Mouse (Mus musculus) heart, embryonic 12.5 days (tissue): ENCODE results near the gene Pkd1l1. TPM values are rescaled to one million over a fixed set of nuclear protein-coding genes. Genes with fewer than 3 reads are reported as not detected.

Experiments used
- ATAC-seq: fragments of 200-750 bp; cut with Nextera tagmentation; 2 replicates; pipeline ENCODE4 v1.8.0; 2017; ENCODE audit warnings: moderate TSS enrichment, moderate library complexity; ENCODE audit not compliant: insufficient number of reproducible peaks, low FRiP score
- H3K27ac ChIP-seq: fragments of 300-500 bp; sonication (generic); 2 replicates; pipeline ENCODE4 v1.5.1; 2016; ENCODE audit warnings: mild to moderate bottlenecking, moderate library complexity; ENCODE audit not compliant: poor library complexity, severe bottlenecking
- H3K27me3 ChIP-seq: fragments of 300-500 bp; sonication (generic); replicated peaks from 2 replicates; pipeline ENCODE4 v1.6.1; 2016; ENCODE audit warnings: mild to moderate bottlenecking, moderate library complexity
- H3K36me3 ChIP-seq: fragments of 300-500 bp; sonication (generic); 2 replicates; pipeline ENCODE4 v1.6.1; 2016; ENCODE audit warnings: mild to moderate bottlenecking, moderate library complexity
- H3K4me1 ChIP-seq: fragments of 300-500 bp; sonication (generic); replicated peaks from 2 replicates; pipeline ENCODE4 v1.6.1; 2016; ENCODE audit warnings: mild to moderate bottlenecking
- H3K4me2 ChIP-seq: fragments of 300-500 bp; sonication (generic); 2 replicates; pipeline ENCODE4 v1.6.1; 2016; ENCODE audit warnings: mild to moderate bottlenecking, moderate library complexity
- H3K4me3 ChIP-seq: fragments of 300-500 bp; sonication (generic); 2 replicates; pipeline ENCODE4 v1.5.1; 2016; ENCODE audit warnings: mild to moderate bottlenecking
- H3K9ac ChIP-seq: fragments of 300-500 bp; sonication (generic); 2 replicates; pipeline ENCODE4 v1.6.1; 2016; ENCODE audit warnings: mild to moderate bottlenecking, moderate library complexity
- H3K9me3 ChIP-seq: fragments of 300-500 bp; sonication (generic); replicated peaks from 2 replicates; pipeline ENCODE4 v1.6.1; 2016; ENCODE audit warnings: mild to moderate bottlenecking, moderate library complexity
- WGBS: fragments of 180-500 bp; shearing (Covaris S2); methylation state at CpG from one replicate; pipeline ENCODE4 v1.1.7; 2016; 5-methylcytosine and 5-hydroxymethylcytosine counted together
- polyA plus RNA-seq: library from polyadenylated mRNA; unstranded; fragments of >200 nt; fragmentation: Nextera tagmentation; extraction: Ambion mirVana; gene quantifications from 2 replicates; pipeline ENCODE4 v1.2.1, GENCODE M21; 2016

Pkd1l1 gene
- 0.04 and 0.05 TPM in 2 replicates for polyA plus RNA-seq

- WGBS: 71% methylated on average over 3 of the region's 3 CpGs
Observed at GRCm38 (mm10) chr11:8973166-8973565, at the start of gene Pkd1l1. Gene Pkd1l1 (minus strand): TSS chr11:8973266.

GRCm38 (mm10) chr11:9020207-9020606 is 47.1 kb upstream of the Pkd1l1 start:
- Histone ChIP-seq H3K4me1 (no peaks in the 10 kb centered on the region), H3K9ac (no peak overlapping the region), H3K27me3 (no peaks in the 10 kb centered on the region), H3K27ac (no peak overlapping the region), H3K4me3 (no peak overlapping the region), H3K36me3 (no peaks in the 10 kb centered on the region), H3K4me2 (no peak overlapping the region), H3K9me3 (no peaks in the 10 kb centered on the region)
- no peak for ATAC-seq
- WGBS: 89% methylated on average over 5 of the region's 5 CpGs

More at GRCm38 (mm10) chr11:8973166-8973565, at the start of gene Pkd1l1:
- Histone ChIP-seq H3K9me3 (no peaks in the 10 kb centered on the region), H3K27ac (no peak within 1 kb of the TSS), H3K4me2 (no peak within 1 kb of the TSS), H3K9ac (no peak within 1 kb of the TSS), H3K4me1 (no peaks in the 10 kb centered on the region), H3K36me3 (no peaks in the 10 kb centered on the region), H3K4me3 (no peak within 1 kb of the TSS), H3K27me3 (0 out of 2 replicates have a peak, but pooled peaks cover 9% of the 10 kb centered on the region)
- ATAC-seq: no peak

- no peak for ATAC-seq
- Histone ChIP-seq H3K9ac (no peak overlapping the region), H3K4me2 (no peak overlapping the region), H3K4me1 (no peaks in the 10 kb centered on the region), H3K27me3 (no peaks in the 10 kb centered on the region), H3K36me3 (no peaks in the 10 kb centered on the region), H3K4me3 (no peak overlapping the region), H3K27ac (no peak overlapping the region), H3K9me3 (no peaks in the 10 kb centered on the region)
- 65% methylated on average over 6 of the region's 6 CpGs for WGBS
Observed at GRCm38 (mm10) chr11:9018491-9019267, 45.6 kb upstream of the Pkd1l1 start.

GRCm38 (mm10) chr11:9014740-9015139 is 41.7 kb upstream of the Pkd1l1 start:
- Histone ChIP-seq H3K4me3 (no peak overlapping the region), H3K27me3 (no peaks in the 10 kb centered on the region), H3K9ac (no peak overlapping the region), H3K36me3 (no peaks in the 10 kb centered on the region), H3K27ac (no peak overlapping the region), H3K4me1 (peaks cover 7% of the 10 kb centered on the region; the same call in 1 of the 2 replicates), H3K4me2 (no peak overlapping the region), H3K9me3 (no peaks in the 10 kb centered on the region)
- no peak for ATAC-seq
- 81% methylated on average over 3 of the region's 3 CpGs for WGBS

GRCm38 (mm10) chr11:9011348-9011747 is 38.3 kb upstream of the Pkd1l1 start:
- Histone ChIP-seq H3K4me2 (peak overlapping the region; percentile 96), H3K4me3 (peak overlapping the region; percentile 80), H3K4me1 (peaks cover 14% of the 10 kb centered on the region; the same call in 1 of the 2 replicates), H3K9me3 (no peaks in the 10 kb centered on the region), H3K36me3 (peaks cover 20% of the 10 kb centered on the region), H3K9ac (peak overlapping the region; percentile 87), H3K27me3 (no peaks in the 10 kb centered on the region), H3K27ac (no peak overlapping the region)
- 2% methylated on average over 3 of the region's 3 CpGs for WGBS
- peak; percentile 33; the same call in 1 of the 2 replicates for ATAC-seq

- whole genome bisulfite sequencing: under 1% methylated on average over 43 of the region's 43 CpGs
- Histone ChIP-seq H3K4me3 (peak within 1 kb of the TSS; percentile 80), H3K9me3 (no peaks in the 10 kb centered on the region), H3K9ac (peak within 1 kb of the TSS; percentile 87), H3K4me2 (peak within 1 kb of the TSS; percentile 96), H3K27ac (peak within 1 kb of the TSS; percentile 89), H3K27me3 (no peaks in the 10 kb centered on the region), H3K4me1 (peaks cover 14% of the 10 kb centered on the region; the same call in 1 of the 2 replicates), H3K36me3 (peaks cover 22% of the 10 kb centered on the region)
- peak; percentile 96 for ATAC-seq
Observed at GRCm38 (mm10) chr11:9010853-9011339, 37.8 kb upstream of the Pkd1l1 start, which contains the start of gene Hus1. Gene Hus1 (minus strand): TSS chr11:9011191.

- Histone ChIP-seq H3K4me2 (peak overlapping the region; percentile 96), H3K4me3 (peak overlapping the region; percentile 80), H3K36me3 (peaks cover 27% of the 10 kb centered on the region), H3K9me3 (no peaks in the 10 kb centered on the region), H3K27me3 (no peaks in the 10 kb centered on the region), H3K9ac (peak overlapping the region; percentile 87), H3K27ac (peak overlapping the region; percentile 89), H3K4me1 (peaks cover 14% of the 10 kb centered on the region; the same call in 1 of the 2 replicates)
- 0% methylated on average over 7 of the region's 7 CpGs for WGBS
- peak; percentile 72 for ATAC-seq
Observed at GRCm38 (mm10) chr11:9010416-9010815, 37.4 kb upstream of the Pkd1l1 start.

GRCm38 (mm10) chr11:9008761-9009160 is 35.7 kb upstream of the Pkd1l1 start:
- peaks cover 43% of the 10 kb centered on the region for H3K36me3 ChIP-seq
- H3K27me3 ChIP-seq: no peaks in the 10 kb centered on the region
- H3K27ac ChIP-seq: no peak overlapping the region
- 94% methylated on average over 5 of the region's 5 CpGs for WGBS
- H3K9me3 ChIP-seq: no peaks in the 10 kb centered on the region
- H3K4me3 ChIP-seq: no peak overlapping the region
- no peak overlapping the region for H3K4me2 ChIP-seq
- ATAC-seq: no peak
- H3K4me1 ChIP-seq: peaks cover 14% of the 10 kb centered on the region; the same call in 1 of the 2 replicates
- H3K9ac ChIP-seq: no peak overlapping the region

- Histone ChIP-seq H3K27me3 (0 out of 2 replicates have a peak, but pooled peaks cover 5% of the 10 kb centered on the region), H3K4me1 (peaks cover 15% of the 10 kb centered on the region), H3K4me2 (no peak overlapping the region), H3K36me3 (peaks cover 21% of the 10 kb centered on the region), H3K9me3 (no peaks in the 10 kb centered on the region), H3K27ac (no peak overlapping the region), H3K4me3 (no peak overlapping the region), H3K9ac (no peak overlapping the region)
- ATAC-seq: no peak
- 74% methylated on average over 4 of the region's 4 CpGs for WGBS
Observed at GRCm38 (mm10) chr11:8988084-8988483, 15.0 kb upstream of the Pkd1l1 start.

- ATAC-seq: peak; percentile 49; the same call in 1 of the 2 replicates
- peaks cover 3% of the 10 kb centered on the region for H3K36me3 ChIP-seq
- no peak overlapping the region for H3K27ac ChIP-seq
- no peak overlapping the region for H3K4me3 ChIP-seq
- H3K27me3 ChIP-seq: 0 out of 2 replicates have a peak, but pooled peaks cover 5% of the 10 kb centered on the region
- H3K4me2 ChIP-seq: no peak overlapping the region
- no peak overlapping the region for H3K9ac ChIP-seq
- no peaks in the 10 kb centered on the region for H3K9me3 ChIP-seq
- peaks cover 15% of the 10 kb centered on the region for H3K4me1 ChIP-seq
Observed at GRCm38 (mm10) chr11:8986058-8986457, 13.0 kb upstream of the Pkd1l1 start.

GRCm38 (mm10) chr11:8983237-8983861 is 10.3 kb upstream of the Pkd1l1 start:
- H3K9me3 ChIP-seq: no peaks in the 10 kb centered on the region
- H3K4me3 ChIP-seq: no peak overlapping the region
- 0 out of 2 replicates have a peak, but pooled peaks cover 5% of the 10 kb centered on the region for H3K27me3 ChIP-seq
- H3K9ac ChIP-seq: no peak overlapping the region
- 39% methylated on average over 6 of the region's 6 CpGs for WGBS
- no peaks in the 10 kb centered on the region for H3K36me3 ChIP-seq
- no peak overlapping the region for H3K27ac ChIP-seq
- peaks cover 15% of the 10 kb centered on the region for H3K4me1 ChIP-seq
- no peak overlapping the region for H3K4me2 ChIP-seq
- ATAC-seq: no peak
